Mouse (Mus musculus): ENCODE measurements around the gene Itgb4. TPM values are rescaled to one million over a fixed set of nuclear protein-coding genes. Genes with fewer than 3 reads are reported as not detected.

The Itgb4 gene
- total and polyA plus RNA-seq, 3 experiments = 0.69 to 0.85 TPM; not detected in 1

DNA sequence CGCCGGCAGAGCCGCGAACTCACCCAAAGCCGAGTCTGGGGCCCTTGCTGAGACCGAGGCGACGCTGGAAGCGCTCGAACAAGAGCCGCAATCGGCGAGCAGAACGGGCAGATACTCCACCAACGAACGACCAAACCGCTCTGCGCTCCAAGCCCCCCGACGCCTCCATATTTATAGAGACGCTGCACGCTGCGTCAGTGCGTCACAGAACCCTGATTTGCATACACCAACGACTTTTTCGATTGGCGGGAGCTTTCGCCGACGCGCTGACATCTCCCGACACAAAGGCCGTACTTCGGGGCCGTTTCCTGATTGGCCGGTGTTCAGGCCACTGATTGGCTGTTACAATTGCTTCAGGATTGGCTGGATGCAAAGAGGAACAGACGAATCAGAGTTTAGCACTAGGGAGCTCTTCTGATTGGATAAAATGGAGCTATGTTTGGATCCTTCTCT lies 49.9 kb downstream of the Itgb4 start (continued):
- TF ChIP-seq POLR2A (IDR thresholded peaks at IDR 0.05; ENCODE audit: control insufficient read depth in 1 of 2, insufficient read depth in 1 of 2, low read depth in 1 of 2, low read length in 2 of 2, poor library complexity in 1 of 2) = peak; percentile 100
- TF ChIP-seq MAX (IDR thresholded peaks at IDR 0.05; ENCODE audit: low read length) = no peak
- TF ChIP-seq MAFK (IDR thresholded peaks at IDR 0.05; ENCODE audit: borderline replicate concordance, low read depth, low read length) = no peak
- TF ChIP-seq CHD2 (IDR thresholded peaks at IDR 0.05; ENCODE audit: low read length) = peak; percentile 73
- peak; percentile 93 for TF ChIP-seq TCF12 (IDR thresholded peaks at IDR 0.05; ENCODE audit: low read depth, low read length)
- peak; percentile 48; the same call in 1 of the 2 replicates for TF ChIP-seq NRF1 (IDR thresholded peaks at IDR 0.05; ENCODE audit: insufficient read depth, low read depth, low read length, poor library complexity, severe bottlenecking)
- TF ChIP-seq JUND (IDR thresholded peaks at IDR 0.05; ENCODE audit: low read depth, low read length) = no peak
- 0 out of 4 replicates have a peak, but pooled peaks of 1 of the 2 experiments have one; percentile 33 for TF ChIP-seq EP300 (IDR thresholded peaks at IDR 0.05; ENCODE audit: low read depth in 1 of 2, low read length in 2 of 2)
- no peak for TF ChIP-seq MEF2A (IDR thresholded peaks at IDR 0.05; ENCODE audit: extremely low read depth, insufficient replicate concordance, low read depth, low read length, poor library complexity, severe bottlenecking)
- peak; percentile 99 for TF ChIP-seq TBP (IDR thresholded peaks at IDR 0.05; ENCODE audit: low read depth, low read length)
- TF ChIP-seq GABPA (IDR thresholded peaks at IDR 0.05; ENCODE audit: low read depth, low read length) = no peak

DNA sequence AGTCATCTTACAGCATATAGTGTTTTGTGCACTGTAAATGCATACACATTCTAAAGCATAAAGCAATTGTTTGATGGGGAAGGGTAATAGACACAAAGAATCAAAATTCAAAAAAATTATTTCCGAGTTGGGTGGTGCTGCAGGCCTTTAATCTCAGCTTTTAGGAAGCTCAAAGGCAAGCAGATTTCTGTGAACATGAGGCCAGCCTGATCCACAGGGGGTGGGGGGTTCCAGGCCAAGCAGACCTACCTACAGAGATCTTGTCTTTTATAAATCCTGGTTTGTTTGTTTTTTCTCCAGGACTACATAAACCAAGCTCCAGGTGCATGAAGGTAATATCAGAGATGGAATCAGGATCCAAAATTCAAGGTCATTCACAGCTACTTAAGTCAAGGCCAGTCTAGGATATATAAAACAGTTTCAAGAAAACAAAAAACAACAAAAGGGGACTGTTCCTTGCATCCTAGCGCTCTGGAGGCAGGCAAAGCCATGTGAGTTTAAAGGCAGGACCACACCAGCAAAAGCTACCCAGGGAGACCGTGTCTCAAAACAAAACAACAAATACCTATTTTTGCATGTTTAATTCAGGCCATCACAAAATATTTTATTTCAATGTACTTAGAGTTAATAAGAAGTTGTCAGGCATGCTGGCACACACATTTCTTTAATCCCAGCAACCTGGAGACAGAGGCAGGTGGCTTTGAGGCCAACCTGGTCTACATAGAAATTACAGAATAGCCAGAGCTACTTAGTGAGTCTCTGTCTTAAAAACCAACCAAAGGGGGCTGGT lies 50.7 kb downstream of the Itgb4 start:
- Histone ChIP-seq H3K27ac (ENCODE audit: control insufficient read depth, low read depth, low read length) (peak overlapping the region; percentile 27; the same call in 1 of the 2 replicates), H3K9me3 (replicated peaks; ENCODE audit: insufficient read depth, low read length) (no peaks in the 10 kb centered on the region), H3K27me3 (ENCODE audit: control insufficient read depth in 1 of 2, insufficient read depth in 2 of 2, low read length in 2 of 2) (no peaks in the 10 kb centered on the region), H3K9ac (ENCODE audit: control insufficient read depth, low read depth, low read length, poor library complexity, severe bottlenecking) (peak overlapping the region; percentile 44), H3K79me2 (ENCODE audit: control insufficient read depth, insufficient read depth, low read length, poor library complexity) (peaks cover 15% of the 10 kb centered on the region), H3K4me3 (ENCODE audit: control insufficient read depth in 1 of 2, insufficient read depth in 1 of 2, low read depth in 2 of 2, low read length in 2 of 2) (peak overlapping the region in 1 of 2 experiments; percentile 28; a peak in 2 of 4 replicates), H3K4me1 (ENCODE audit: control insufficient read depth in 1 of 2, insufficient read depth in 2 of 2, low read length in 2 of 2) (peaks cover 4 to 10% of the 10 kb centered on the region in 2 experiments; a peak in 3 of 4 replicates), H3K36me3 (ENCODE audit: control insufficient read depth in 1 of 2, insufficient read depth in 2 of 2, low read length in 2 of 2) (peaks cover 4 to 26% of the 10 kb centered on the region in 2 experiments)
- TF ChIP-seq EP300 (IDR thresholded peaks at IDR 0.05; ENCODE audit: low read depth in 1 of 2, low read length in 2 of 2) (no peak), ELF1 (IDR thresholded peaks at IDR 0.05; ENCODE audit: low read depth, low read length) (no peak), MYC (IDR thresholded peaks at IDR 0.05; ENCODE audit: low read depth, low read length) (0 out of 2 replicates have a peak, but pooled peaks have one; percentile 14)
- peak; percentile 35 for DNase-seq (ENCODE audit: low read depth, low spot score)

DNA sequence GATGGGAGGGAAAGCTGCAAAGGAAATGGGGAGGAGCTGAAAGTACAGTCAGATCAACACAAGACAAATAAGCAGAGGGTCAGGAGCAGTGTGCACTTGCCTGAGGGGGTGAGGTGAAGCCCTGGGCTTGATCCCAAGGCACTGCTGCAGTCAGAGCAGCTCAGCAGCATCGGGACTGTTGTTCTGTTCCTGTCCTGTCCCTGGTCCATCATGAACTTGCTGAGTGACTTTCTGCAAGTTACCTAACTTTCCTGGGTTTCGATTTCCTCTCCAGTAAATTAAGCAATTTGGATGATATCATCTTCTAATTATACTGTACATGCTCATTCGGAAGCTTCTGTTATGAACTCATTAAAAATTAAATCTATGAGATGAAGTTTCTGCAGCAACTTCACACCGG lies 53.2 kb downstream of the Itgb4 start, which contains the start of gene H3f3b:
Gene H3f3b (minus strand): TSS at position 207 of the 400 bp plus-strand sequence.
- H3K79me2 ChIP-seq (ENCODE audit: control insufficient read depth, insufficient read depth, low read length, poor library complexity) = peaks cover 36% of the 10 kb centered on the region
- no peaks in the 10 kb centered on the region for H3K27me3 ChIP-seq (ENCODE audit: control insufficient read depth in 1 of 2, insufficient read depth in 2 of 2, low read length in 2 of 2)
- DNase-seq (ENCODE audit: low read depth, low spot score) = no peak
- H3K4me1 ChIP-seq (ENCODE audit: control insufficient read depth in 1 of 2, insufficient read depth in 2 of 2, low read length in 2 of 2) = peaks cover 11 to 27% of the 10 kb centered on the region in 2 experiments; a peak in 3 of 4 replicates
- TF ChIP-seq RAD21 (IDR thresholded peaks at IDR 0.05; ENCODE audit: low read depth, low read length) (no peak), USF1 (IDR thresholded peaks at IDR 0.05; ENCODE audit: low read depth, low read length) (no peak), ETS1 (IDR thresholded peaks at IDR 0.05; ENCODE audit: low read depth, low read length) (no peak), NELFE (IDR thresholded peaks at IDR 0.05; ENCODE audit: low read depth, low read length) (no peak), MEF2A (IDR thresholded peaks at IDR 0.05; ENCODE audit: extremely low read depth, insufficient replicate concordance, low read depth, low read length, poor library complexity, severe bottlenecking) (no peak), UBTF (IDR thresholded peaks at IDR 0.05; ENCODE audit: borderline replicate concordance, insufficient read depth, low read depth, low read length) (no peak), USF2 (IDR thresholded peaks at IDR 0.05; ENCODE audit: borderline replicate concordance in 1 of 2, insufficient read depth in 1 of 2, low read depth in 1 of 2, low read length in 2 of 2) (no peak), ELF1 (IDR thresholded peaks at IDR 0.05; ENCODE audit: low read depth, low read length) (no peak), POLR2A (IDR thresholded peaks at IDR 0.05; ENCODE audit: control insufficient read depth in 1 of 2, insufficient read depth in 1 of 2, low read depth in 1 of 2, low read length in 2 of 2, poor library complexity in 1 of 2) (no peak), SIN3A (IDR thresholded peaks at IDR 0.05; ENCODE audit: low read length) (no peak), CTCF (IDR thresholded peaks at IDR 0.05 in 2 of 3, conservative IDR thresholded peaks at IDR 0.05 in 1 of 3; ENCODE audit: control insufficient read depth in 1 of 3, insufficient read depth in 1 of 3, low read depth in 2 of 3, low read length in 3 of 3, poor library complexity in 1 of 3, severe bottlenecking in 1 of 3) (no peak), HCFC1 (IDR thresholded peaks at IDR 0.05; ENCODE audit: low read depth, low read length) (no peak), JUND (IDR thresholded peaks at IDR 0.05; ENCODE audit: low read depth, low read length) (no peak), ZNF384 (IDR thresholded peaks at IDR 0.05; ENCODE audit: low read depth, low read length) (no peak), GATA1 (IDR thresholded peaks at IDR 0.05; ENCODE audit: low read depth, low read length) (no peak), GABPA (IDR thresholded peaks at IDR 0.05; ENCODE audit: low read depth, low read length) (no peak)
- no peak within 1 kb of the TSS for H3K27ac ChIP-seq (ENCODE audit: control insufficient read depth, low read depth, low read length)
- H3K9ac ChIP-seq (ENCODE audit: control insufficient read depth, low read depth, low read length, poor library complexity, severe bottlenecking) = no peak within 1 kb of the TSS
- no peaks in the 10 kb centered on the region for H3K9me3 ChIP-seq (replicated peaks; ENCODE audit: insufficient read depth, low read length)
- peaks cover 0 to 28% of the 10 kb centered on the region in 2 experiments; a peak in 2 of 4 replicates for H3K36me3 ChIP-seq (ENCODE audit: control insufficient read depth in 1 of 2, insufficient read depth in 2 of 2, low read length in 2 of 2)
- H3K4me3 ChIP-seq (ENCODE audit: control insufficient read depth in 1 of 2, insufficient read depth in 1 of 2, low read depth in 2 of 2, low read length in 2 of 2) = no peak within 1 kb of the TSS

Data from MEL (cell line).